Mouse (Mus musculus): ENCODE results near the gene Kmt2d. TPM values are rescaled to one million over a fixed set of nuclear protein-coding genes. Genes with fewer than 3 reads are reported as not detected.

The Kmt2d gene
- polyA plus RNA-seq, 1 experiment from 2014 or later = 8.7 TPM

GRCm38 (mm10) chr15:98806809-98807770 is 63.9 kb downstream of the Kmt2d start:
- Histone ChIP-seq H3K27ac (ENCODE audit: low read length) (no peak overlapping the region), H3K36me3 (ENCODE audit: insufficient read depth, low read length) (no peaks in the 10 kb centered on the region), H3K4me1 (ENCODE audit: insufficient read depth, low read depth, low read length) (peaks cover 21% of the 10 kb centered on the region; the same call in 1 of the 2 replicates), H3K4me2 (replicated peaks; ENCODE audit: low read depth, low read length) (peak overlapping the region; percentile 60), H3K9me3 (ENCODE audit: low read length) (no peaks in the 10 kb centered on the region), H3K9ac (replicated peaks; ENCODE audit: low read depth) (no peak overlapping the region), H3K27me3 (replicated peaks; ENCODE audit: insufficient read depth, low read length) (peaks cover 76% of the 10 kb centered on the region), H3K4me3 (ENCODE audit: low read depth, low read length) (peak overlapping the region; percentile 35)
- DNase-seq (ENCODE audit: low spot score) (peak; percentile 35), ATAC-seq (peak; percentile 20; the same call in 1 of the 2 replicates)
- TF ChIP-seq CTCF (IDR thresholded peaks at IDR 0.05) = no peak
- TF ChIP-seq EP300 (IDR thresholded peaks at IDR 0.05) = no peak
- WGBS = 2% methylated on average over 50 of the region's 58 CpGs

GRCm38 (mm10) chr15:98806071-98806808 is 64.8 kb downstream of the Kmt2d start:
- Histone ChIP-seq H3K9me3 (ENCODE audit: low read length) (no peaks in the 10 kb centered on the region), H3K27me3 (replicated peaks; ENCODE audit: insufficient read depth, low read length) (peaks cover 84% of the 10 kb centered on the region), H3K4me3 (ENCODE audit: low read depth, low read length) (peak overlapping the region; percentile 47), H3K4me1 (ENCODE audit: insufficient read depth, low read depth, low read length) (peaks cover 21% of the 10 kb centered on the region; the same call in 1 of the 2 replicates), H3K9ac (replicated peaks; ENCODE audit: low read depth) (no peak overlapping the region), H3K27ac (ENCODE audit: low read length) (no peak overlapping the region), H3K36me3 (ENCODE audit: insufficient read depth, low read length) (no peaks in the 10 kb centered on the region), H3K4me2 (replicated peaks; ENCODE audit: low read depth, low read length) (peak overlapping the region; percentile 60)
- 0 out of 2 replicates have a peak, but pooled peaks have one; percentile 4 for ATAC-seq
- WGBS = 20% methylated on average over 29 of the region's 30 CpGs
- DNase-seq (ENCODE audit: low spot score) = no peak
- TF ChIP-seq CTCF (IDR thresholded peaks at IDR 0.05) (no peak), EP300 (IDR thresholded peaks at IDR 0.05) (no peak)

- no peaks in the 10 kb centered on the region for H3K9me3 ChIP-seq (ENCODE audit: low read length)
- H3K27me3 ChIP-seq (replicated peaks; ENCODE audit: insufficient read depth, low read length) = peaks cover 91% of the 10 kb centered on the region
- TF ChIP-seq CTCF (IDR thresholded peaks at IDR 0.05) = peak; percentile 80
- TF ChIP-seq EP300 (IDR thresholded peaks at IDR 0.05) = no peak
- H3K27ac ChIP-seq (ENCODE audit: low read length) = no peak overlapping the region
- peaks cover 21% of the 10 kb centered on the region; the same call in 1 of the 2 replicates for H3K4me1 ChIP-seq (ENCODE audit: insufficient read depth, low read depth, low read length)
- under 1% methylated on average over 64 of the region's 64 CpGs for WGBS
- H3K36me3 ChIP-seq (ENCODE audit: insufficient read depth, low read length) = no peaks in the 10 kb centered on the region
- peak overlapping the region; percentile 47 for H3K4me3 ChIP-seq (ENCODE audit: low read depth, low read length)
- ATAC-seq (peak; percentile 63), DNase-seq (ENCODE audit: low spot score) (peak; percentile 76)
- H3K9ac ChIP-seq (replicated peaks; ENCODE audit: low read depth) = no peak overlapping the region
- H3K4me2 ChIP-seq (replicated peaks; ENCODE audit: low read depth, low read length) = peak overlapping the region; percentile 80
Observed at GRCm38 (mm10) chr15:98805324-98806040, 65.5 kb downstream of the Kmt2d start.

GRCm38 (mm10) chr15:98804054-98804453 is 67.0 kb downstream of the Kmt2d start:
- DNase-seq (ENCODE audit: low spot score) (peak; percentile 76), ATAC-seq (peak; percentile 15; the same call in 1 of the 2 replicates)
- Histone ChIP-seq H3K27ac (ENCODE audit: low read length) (no peak overlapping the region), H3K9me3 (ENCODE audit: low read length) (no peaks in the 10 kb centered on the region), H3K4me1 (ENCODE audit: insufficient read depth, low read depth, low read length) (peaks cover 21% of the 10 kb centered on the region; the same call in 1 of the 2 replicates), H3K36me3 (ENCODE audit: insufficient read depth, low read length) (no peaks in the 10 kb centered on the region), H3K4me2 (replicated peaks; ENCODE audit: low read depth, low read length) (peak overlapping the region; percentile 32; the same call in 1 of the 2 replicates), H3K9ac (replicated peaks; ENCODE audit: low read depth) (no peak overlapping the region), H3K4me3 (ENCODE audit: low read depth, low read length) (peak overlapping the region; percentile 3; the same call in 1 of the 2 replicates), H3K27me3 (replicated peaks; ENCODE audit: insufficient read depth, low read length) (peaks cover 96% of the 10 kb centered on the region)
- under 1% methylated on average over 32 of the region's 32 CpGs for WGBS
- TF ChIP-seq EP300 (IDR thresholded peaks at IDR 0.05) (no peak), CTCF (IDR thresholded peaks at IDR 0.05) (peak; percentile 87)

- no peak for DNase-seq (ENCODE audit: low spot score)
- peaks cover 16% of the 10 kb centered on the region; the same call in 1 of the 2 replicates for H3K4me1 ChIP-seq (ENCODE audit: insufficient read depth, low read depth, low read length)
- no peaks in the 10 kb centered on the region for H3K36me3 ChIP-seq (ENCODE audit: insufficient read depth, low read length)
- no peak for ATAC-seq
- peaks cover 97% of the 10 kb centered on the region for H3K27me3 ChIP-seq (replicated peaks; ENCODE audit: insufficient read depth, low read length)
- H3K27ac ChIP-seq (ENCODE audit: low read length) = no peak overlapping the region
- H3K9ac ChIP-seq (replicated peaks; ENCODE audit: low read depth) = no peak overlapping the region
- H3K4me2 ChIP-seq (replicated peaks; ENCODE audit: low read depth, low read length) = no peak overlapping the region
- TF ChIP-seq CTCF (IDR thresholded peaks at IDR 0.05) = no peak
- TF ChIP-seq EP300 (IDR thresholded peaks at IDR 0.05) = no peak
- no peaks in the 10 kb centered on the region for H3K9me3 ChIP-seq (ENCODE audit: low read length)
- 6% methylated on average over 8 of the region's 8 CpGs for WGBS
- no peak overlapping the region for H3K4me3 ChIP-seq (ENCODE audit: low read depth, low read length)
Observed at GRCm38 (mm10) chr15:98802926-98803325, 68.1 kb downstream of the Kmt2d start.
